Mouse (Mus musculus) gastrocnemius, postnatal 36 days (tissue): Measurements from ENCODE around the gene Camp. TPM values are rescaled to one million over a fixed set of nuclear protein-coding genes. Genes with fewer than 3 reads are reported as not detected.

Experiments
- DNase-seq, 2 experiments: peaks; one replicate each; pipeline ENCODE4 v3.0.0; 2022
- intact Hi-C: fragments of 180-260 bp; cut with DNase I; formaldehyde crosslinking; loops from one replicate; pipeline ENCODE4 v1.15.1; 2025
- long read RNA-seq, 2 experiments: library from polyadenylated mRNA; stranded (forward); transcript quantifications; one replicate each; pipeline ENCODE4 v2.0.0; 2021
- total RNA-seq, 2 experiments: library from RNA; stranded (reverse); gene quantifications; 2 replicates each; pipeline ENCODE4 v1.2.3; 2021

Camp gene
- total RNA-seq: not detected
- long read RNA-seq, experiment 1: 0 reads
- long read RNA-seq, experiment 2: 0 reads

DNA sequence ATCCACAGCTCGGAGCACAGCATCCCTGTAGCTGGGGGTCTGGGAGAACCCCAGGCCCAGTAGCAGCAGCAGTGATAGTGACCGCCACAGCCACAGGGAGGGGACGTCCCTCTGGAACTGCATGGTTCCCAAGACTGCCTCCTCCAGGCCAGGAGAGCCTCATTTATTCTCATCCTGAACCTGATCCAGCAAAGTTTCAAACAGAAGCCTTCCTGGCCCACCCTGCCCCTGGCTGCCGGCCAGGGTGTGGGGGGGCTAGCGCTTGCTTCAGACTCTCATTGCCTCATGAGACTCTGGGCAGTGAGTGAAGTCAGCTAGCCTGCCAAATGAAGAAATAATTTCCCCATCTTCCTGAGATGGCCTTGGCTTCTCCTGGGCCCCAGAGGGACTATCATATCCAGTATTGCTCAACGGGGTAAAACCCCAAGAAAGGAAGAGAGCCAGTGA, at the start of gene Camp:
Camp (minus strand) TSS at position 306 of the 447 bp plus-strand sequence.
- DNase-seq: peak; percentile 62 to 65
- intact Hi-C loops: no loop called here

DNA sequence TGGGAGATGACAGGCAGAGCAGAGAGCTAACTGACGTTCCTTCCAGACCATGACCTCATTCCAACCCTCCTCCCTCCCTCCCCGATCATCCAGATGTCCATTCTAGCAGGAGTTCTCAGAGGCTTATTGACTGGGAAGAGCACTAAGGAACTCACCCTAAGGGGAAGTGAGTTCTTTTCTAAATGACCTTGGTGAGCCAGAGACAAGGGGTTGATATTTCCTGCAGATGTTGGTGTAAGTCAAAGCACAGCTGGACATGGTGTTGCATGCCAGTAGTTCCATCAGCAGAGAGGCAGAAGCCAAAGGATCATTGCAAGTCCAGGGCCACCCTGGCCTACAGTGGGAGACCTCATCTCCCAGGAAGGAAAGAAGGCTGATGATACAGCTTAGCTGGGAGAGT, 48.6 kb upstream of the Camp start:
- DNase-seq: peak in 1 of 2 experiments; percentile 51
- intact Hi-C loops: loop anchor here (10.0 kb wide), 2 partner anchors 87 to 397 kb away; no protein-coding TSS in a partner anchor

DNA sequence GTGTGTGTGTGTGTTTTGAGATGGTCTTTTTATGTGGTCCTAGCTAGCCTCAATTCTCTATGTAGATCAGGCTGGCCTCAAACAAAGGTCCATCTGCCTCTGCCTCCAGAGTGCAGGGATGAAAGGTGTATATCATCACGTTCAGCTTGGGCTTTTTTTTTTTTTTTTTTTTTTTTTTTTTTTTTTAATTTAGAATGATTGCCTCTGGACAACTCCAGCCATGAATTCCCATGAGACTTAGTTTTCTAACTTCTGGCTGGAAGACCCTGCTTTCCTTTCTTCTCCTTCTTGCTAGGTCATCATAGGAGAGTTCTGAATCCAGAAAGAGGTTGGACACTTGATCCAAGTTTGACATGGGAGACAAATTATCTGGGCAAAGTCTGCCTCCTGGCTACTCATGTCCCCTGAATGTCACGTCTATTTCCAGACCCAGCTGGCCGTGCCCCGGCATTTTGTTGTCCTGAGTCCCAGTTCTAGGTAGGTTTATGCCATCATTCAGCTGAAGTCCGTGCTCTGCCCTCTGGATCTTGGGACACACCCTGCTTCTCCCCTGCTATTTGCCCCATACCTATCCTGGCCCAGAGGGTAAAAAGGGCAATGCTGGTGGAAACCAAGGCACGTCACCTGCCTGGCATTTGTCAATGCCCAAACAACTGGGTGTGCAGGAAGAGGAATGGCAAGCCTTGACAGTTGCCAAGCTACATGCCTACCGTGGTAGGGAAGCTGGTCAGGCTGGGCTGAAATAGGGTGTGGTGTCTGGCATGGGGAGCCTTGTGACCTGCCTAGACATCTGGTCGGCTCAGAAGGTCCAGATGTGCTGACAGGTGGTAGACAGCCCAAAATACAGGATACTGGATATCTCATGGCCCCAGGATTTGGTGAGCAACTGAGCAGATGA, 47.1 kb upstream of the Camp start:
- peak; percentile 50 to 51 for DNase-seq
- intact Hi-C loops: loop anchor here (10.0 kb wide), 2 partner anchors 88 to 398 kb away; no protein-coding TSS in a partner anchor

DNA sequence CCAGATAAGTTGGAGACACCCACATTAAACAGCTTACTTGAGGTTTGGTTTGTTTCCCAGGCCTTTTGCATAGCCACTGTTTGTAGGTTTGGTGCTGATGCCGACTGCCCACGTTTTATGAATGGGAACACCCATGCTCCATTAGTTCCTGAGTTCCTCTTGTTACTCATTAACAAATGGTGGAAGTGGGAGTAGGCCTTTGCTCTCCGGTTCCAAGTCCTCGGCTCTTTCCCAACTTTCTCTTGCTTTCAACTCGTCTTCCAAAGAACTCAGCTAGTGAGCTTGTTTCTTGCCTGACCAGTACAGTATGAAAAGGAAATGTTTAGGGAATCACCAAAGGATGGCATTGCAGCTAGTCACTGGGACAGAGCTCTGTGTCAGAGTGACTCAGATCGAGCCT, 46.2 kb upstream of the Camp start:
- no peak for DNase-seq
- intact Hi-C loops: loop anchor here (2.0 to 10.0 kb wide), 3 partner anchors 37 to 399 kb away; no protein-coding TSS in a partner anchor

DNA sequence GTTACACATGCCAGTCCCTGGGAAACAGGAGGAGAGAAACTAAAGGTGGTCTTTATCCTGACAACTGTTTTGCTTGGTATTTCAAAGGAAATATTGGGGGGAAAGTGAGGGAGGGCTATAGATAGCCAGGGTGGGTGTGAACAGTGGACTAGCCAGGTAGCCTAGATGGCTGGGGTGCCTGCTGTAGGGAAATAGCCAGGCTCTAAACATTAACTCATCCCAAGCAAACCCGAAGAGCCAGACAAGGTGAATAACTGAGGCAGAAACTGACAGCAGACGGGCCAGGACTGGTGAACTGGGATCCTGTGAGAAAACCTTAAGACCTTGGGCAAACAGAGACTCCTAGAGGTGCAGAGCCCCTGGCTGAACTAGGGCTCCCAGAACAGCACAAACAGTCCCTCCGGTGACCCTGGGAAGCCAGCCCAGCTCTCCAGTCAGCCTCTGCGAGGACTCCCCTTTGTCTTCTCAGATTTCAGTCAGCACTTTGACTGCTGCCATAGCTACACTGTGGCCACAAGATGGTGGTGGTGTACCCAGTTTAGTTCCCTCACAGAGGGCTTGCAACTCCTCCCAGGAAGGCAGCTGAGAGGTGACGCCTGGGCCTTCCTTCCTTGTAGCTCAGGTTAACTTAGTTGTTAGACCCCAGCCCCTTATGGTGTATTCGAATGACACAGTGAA, 45.1 kb upstream of the Camp start:
- intact Hi-C loops: loop anchor here (2.0 to 10.0 kb wide), 3 partner anchors 38 to 400 kb away; no protein-coding TSS in a partner anchor
- peak; percentile 45 to 70 for DNase-seq

DNA sequence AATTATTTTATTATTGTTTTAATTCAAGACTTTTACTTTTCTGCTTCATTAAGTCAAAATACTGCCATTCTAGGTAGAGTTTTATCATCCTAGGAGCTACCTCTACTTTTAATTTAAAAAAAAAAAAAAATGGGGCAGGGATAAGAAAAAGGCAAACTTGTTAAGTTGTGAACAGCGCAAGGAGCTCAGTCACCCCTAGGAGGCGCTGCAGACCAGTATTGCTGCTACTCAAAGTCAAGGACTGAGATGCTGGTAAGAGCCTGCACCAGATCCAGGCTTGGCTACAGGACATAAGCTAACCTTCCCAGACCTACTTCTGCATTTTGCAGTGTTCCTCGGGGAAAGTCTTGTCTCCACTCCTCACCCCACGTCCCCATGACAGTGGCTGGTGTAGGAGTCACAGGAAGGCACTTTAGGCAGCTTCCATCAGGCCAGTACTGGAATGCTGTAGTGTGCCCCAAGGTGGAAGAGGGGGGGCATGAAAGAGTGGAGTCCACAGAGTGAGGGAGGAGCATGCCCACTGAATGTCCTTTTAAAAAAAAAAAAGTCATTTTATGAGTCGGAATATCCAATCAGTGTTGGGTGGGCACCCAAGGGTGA, 43.3 kb upstream of the Camp start:
- DNase-seq: peak; percentile 77 to 84
- intact Hi-C loops: loop anchor here (2.0 to 10.0 kb wide), 4 partner anchors 92 to 402 kb away; no protein-coding TSS in a partner anchor

DNA sequence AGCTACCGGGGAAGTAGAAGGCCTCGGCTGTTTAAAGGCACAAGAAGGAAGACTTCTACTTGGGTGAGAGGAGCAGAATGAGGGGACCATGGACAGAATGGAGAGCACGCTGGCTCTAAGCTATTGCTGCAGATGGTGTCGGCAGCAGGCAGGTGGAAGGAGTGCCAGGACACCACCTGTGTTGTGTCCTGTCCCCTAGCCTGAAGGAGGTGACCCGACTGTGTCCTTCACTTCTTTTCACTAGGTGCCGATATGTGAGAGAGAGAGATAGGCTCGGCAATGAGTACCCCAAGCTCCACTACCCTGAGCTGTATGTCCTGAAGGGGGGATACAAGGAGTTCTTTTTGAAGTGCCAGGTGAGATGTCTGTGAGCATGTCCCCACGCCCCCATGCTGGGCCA, 42.1 kb upstream of the Camp start:
- intact Hi-C loops: loop anchor here (10.0 kb wide), 2 partner anchors 93 to 403 kb away; no protein-coding TSS in a partner anchor
- no peak for DNase-seq

DNA sequence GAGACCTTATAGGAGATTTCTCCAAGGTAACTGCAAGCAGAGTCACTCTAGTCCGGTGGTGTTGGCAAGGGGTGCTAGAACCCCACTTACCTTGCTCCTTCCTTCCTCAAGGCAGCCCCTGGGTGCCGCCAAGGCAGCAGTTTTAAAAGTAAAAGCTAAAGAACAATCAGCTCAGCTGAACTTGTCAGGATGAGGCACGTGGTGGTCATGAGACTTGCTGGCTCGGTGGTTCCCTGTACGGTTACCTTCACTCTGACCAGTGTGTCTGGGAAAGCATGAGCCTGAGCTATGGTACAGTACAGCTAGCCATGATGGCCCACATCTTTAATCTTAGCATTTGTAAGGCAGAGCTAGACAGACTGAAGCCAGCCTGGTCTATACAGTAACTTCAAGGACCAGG, 37.9 kb upstream of the Camp start:
- DNase-seq: no peak
- intact Hi-C loops: no loop called here

DNA sequence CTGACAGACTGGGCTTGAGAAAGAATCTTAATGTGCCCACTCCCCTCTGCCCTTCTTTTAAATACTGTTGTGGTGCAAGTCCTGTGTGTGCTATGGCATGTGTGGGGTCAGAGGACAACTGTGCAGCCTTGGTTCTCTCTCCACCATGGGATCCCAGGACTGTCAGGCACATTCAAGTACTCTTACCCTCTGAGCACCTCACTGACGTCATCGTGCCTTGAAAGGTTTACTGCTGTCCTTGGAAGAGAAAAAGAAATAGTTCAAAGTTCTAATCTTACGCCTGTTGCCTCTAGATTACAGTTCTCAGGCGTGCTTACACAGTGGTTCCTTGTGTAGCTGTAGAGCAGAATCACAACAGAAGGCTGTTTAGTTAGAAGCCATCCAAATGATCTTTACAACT, 36.8 kb upstream of the Camp start:
- intact Hi-C loops: no loop called here
- DNase-seq: no peak

DNA sequence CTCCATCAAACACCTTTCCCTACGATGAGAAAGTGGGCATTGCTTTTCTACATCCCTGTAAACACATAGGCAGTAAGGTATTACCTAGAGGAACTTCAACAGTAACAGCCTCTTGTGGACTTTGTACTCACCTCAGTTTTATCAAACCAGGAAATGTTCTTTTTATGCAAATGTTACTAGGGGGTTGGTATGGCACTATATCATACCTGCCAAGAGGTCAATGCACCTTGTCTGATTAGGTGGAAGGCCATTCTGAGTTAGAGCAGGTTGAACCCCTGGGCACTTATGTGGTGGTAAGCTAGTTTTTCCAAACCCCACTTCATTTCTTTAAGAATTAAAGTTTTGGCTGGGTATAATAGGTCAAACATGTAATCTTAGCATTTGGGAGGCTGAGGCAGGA, 29.9 kb upstream of the Camp start:
- intact Hi-C loops: no loop called here
- no peak for DNase-seq

DNA sequence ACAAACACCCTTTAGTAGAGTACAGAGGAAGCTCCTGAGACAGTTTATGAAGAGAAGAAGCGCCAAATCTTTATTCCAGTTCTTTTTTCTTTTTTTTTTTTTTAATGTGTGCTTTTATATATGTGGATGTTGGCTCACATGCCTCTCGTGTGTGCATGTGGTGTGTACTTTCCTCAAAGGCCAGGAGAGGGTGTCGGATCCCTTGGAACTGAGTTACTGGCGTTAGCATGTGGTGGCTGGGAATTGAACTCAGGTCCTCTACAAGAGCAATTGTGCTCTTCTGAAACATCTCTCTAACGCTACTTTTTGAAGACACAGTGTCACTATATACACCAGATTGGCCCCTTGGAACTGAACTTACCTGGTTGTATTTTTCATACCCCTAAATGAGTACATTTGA, 28.2 kb upstream of the Camp start:
- intact Hi-C loops: no loop called here
- DNase-seq: no peak

DNA sequence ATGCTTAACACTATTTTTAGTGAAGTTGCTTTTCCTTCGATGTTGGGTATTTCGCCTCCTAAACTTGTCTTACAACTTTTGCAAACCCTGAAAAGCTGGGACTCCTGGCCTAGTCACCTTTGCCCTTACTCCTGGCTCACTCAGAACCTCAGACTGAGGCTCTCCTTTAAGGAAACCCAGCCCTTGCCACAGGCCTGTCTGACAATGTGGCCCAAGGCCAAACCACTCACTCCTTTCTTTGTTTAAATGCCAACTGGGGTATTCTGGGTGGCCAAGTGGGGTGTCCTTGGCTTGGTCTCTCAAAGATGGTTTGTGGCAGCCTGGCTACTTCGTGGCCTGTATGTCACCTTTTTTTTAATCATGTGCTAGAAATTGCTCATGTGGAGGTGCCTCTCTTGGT, 27.3 kb upstream of the Camp start:
- intact Hi-C loops: no loop called here
- no peak for DNase-seq

DNA sequence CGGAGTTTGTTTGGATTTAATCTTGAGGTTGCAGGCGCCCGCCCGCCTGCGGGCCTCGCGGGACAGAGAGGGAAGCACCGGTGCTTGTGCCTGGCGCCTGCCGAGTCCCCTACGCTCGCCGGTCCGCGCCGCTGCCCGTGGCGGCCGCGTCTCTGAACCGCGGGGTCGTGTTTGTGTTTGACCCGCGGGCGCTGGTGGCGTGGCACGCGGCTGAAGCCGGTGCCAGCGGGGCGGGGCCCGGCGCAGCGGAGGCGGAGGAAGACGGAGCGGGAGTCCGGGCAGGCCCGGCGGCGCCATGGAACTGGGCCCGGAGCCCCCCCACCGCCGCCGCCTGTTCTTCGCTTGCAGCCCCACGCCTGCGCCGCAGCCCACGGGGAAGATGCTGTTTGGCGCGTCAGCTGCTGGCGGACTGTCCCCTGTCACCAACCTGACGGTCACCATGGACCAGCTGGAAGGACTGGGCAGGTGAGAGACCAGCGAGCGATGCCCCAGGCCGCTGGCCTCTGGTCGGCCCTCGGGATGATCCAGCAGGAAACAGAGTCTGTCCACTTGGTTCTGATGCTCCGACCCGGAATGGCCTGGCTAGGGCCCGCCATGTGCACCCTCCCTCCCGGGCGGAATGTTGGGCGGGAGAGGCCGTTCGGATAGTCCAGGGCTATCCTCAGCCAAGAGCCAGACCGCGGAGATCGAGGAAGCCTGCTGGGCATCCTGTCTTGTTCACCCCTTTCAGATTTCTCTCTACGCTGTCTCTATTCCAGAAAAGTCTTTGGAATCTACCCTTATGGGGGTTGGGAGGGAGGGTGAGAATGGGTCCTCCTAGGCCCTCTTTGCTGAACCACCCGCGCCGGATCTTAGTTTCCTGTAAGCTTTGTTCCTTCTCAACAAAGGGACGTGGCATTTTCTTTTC, 26.5 kb upstream of the Camp start:
- intact Hi-C loops: no loop called here
- peak in 1 of 2 experiments; percentile 39 for DNase-seq

DNA sequence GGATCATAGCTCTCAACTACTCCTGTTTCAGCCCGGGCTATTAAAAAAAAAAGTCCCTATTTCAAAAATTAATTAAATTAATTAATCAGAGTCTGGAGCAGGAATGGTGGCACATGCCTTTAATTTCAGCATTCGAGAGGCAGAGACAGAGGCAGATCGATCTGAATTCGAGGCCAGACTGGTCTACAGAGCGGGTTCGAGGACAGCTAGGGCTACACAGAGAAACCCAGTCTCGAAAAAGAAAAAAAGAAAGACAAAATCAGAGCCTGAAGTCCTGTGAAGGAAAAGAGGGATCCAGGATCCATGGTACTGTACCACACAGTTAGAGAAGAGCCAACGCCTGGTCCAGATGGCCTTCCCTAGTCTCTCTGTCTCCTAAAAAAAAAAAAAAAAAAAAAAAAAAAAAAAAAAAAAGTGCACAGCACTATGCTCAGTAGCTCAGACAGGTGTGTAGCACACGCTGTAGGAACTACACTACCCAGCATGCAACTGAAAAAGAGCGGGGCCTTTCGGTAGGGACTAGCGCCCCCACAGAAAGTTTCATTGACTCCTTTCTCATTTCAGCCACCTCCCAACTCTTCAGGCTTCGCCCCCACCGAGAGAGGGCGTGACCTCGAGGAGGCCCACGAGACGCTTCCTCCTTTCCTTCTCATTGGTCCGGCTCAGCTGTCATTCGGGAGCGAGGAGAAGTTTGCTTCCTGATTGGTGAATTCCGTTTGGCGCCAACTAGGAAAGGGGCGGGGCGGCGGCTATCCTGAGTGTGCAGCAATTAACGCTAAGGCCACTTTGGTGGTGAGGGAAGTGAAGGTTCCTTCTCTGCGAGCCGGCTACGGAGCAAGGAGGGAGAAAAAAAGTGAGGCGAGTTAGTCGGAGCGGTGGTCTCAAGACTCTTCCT, 25.6 kb upstream of the Camp start, which contains the start of gene Cdc25a:
Cdc25a (plus strand) TSS at position 783 of the 895 bp plus-strand sequence.
- intact Hi-C loops: no loop called here
- peak; percentile 96 to 98 for DNase-seq

DNA sequence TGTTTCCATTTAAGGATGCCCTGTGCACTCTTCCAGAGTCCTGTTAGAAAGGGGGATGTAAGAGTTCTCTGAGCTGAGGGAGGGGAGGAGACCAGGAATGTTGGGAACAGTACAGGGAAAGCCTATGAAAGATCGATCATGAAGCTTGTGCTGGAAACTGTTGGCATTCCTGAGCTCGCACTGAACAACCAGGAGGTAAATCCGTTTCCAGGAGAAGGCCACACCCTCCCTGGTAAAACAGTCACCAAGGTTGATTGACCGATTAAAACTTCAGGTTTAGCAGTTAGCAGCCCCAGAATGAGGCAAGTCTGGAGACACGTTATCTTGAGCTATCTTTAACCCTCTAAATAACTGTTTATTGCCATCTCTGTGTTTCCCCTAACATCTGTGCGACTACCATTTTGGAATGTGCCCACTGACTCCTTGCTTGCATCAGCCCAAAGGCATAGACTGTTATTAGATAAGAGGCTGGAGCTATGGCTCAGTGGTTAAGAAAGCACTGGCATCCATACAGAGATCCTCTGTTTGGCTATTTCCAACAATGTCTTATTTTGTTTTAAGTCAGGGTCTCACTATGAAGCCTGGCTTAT, 21.7 kb upstream of the Camp start:
- intact Hi-C loops: no loop called here
- DNase-seq: no peak

DNA sequence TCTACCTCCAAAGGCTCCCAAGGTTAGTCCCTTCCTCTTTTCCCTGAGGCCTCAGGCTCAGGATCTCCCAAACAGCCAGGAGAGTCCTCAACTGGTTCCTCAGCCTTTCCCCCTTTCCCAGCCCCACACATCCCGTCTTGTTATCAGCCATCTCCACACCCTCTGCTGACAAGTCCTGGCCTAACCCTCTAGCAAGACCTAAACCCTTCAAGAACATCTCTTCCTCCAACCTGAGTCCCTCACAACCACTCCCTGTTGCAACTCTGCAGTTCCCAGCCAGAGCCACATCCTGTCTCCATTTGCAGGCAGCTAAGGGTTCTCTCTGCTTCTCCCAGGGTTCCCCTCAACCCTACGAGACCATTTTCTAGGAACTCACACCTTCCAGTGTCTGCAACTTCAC, 16.8 kb upstream of the Camp start:
- no peak for DNase-seq
- intact Hi-C loops: no loop called here

DNA sequence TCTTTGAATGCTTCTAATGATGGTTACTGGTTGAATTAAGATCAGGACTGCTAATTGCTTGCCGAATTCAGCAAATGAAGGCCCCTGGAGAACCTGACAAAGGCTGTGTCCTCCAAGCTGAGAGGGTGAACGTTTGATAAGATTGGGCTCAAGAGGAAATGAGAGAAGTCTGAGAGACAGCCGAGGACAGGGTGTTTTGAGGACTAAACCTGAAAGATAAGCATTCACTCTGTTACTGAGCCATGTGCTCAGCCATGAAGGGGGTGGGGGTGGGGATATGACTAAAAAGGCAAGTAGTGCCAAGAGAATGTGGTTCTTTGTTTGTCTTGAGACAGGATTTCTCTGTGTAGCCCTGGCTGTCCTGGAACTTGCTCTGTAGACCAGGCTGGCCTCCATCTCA, 13.7 kb upstream of the Camp start:
- intact Hi-C loops: no loop called here
- no peak for DNase-seq

DNA sequence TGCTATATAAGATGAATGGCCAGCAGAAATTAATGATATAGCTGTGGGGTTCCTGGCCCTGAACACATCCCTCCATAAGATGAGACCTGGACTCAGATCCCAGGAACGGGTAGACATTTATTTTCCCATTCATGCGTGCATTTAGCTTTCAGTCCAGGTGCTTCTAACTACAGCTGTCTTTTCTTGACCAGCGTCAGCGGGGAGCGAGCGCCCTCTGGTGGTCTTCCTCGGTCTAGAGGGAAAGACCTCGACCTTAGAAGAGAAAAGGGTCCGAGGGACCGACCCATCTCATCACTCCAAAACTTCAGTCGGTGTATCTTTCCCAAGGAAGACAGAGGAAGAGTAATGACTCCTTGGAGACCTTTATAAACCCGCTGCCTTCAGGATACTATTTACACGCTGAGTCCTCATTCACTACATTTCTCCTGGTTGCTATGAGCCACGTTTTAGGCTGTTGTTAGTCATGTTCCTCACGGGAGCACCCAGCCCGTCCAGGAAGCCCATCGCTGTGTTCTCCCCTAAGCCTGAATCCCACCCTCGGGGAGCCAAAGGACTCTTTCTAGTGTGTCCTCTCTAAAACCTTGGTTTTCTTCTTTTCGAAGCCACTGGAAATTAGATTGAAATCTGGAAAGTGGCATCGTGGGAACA, 13.1 kb upstream of the Camp start:
- DNase-seq: peak; percentile 57 to 66
- intact Hi-C loops: no loop called here
